Mouse (Mus musculus) monocyte, adult 2 months (primary cell): Measurements from ENCODE around the gene 2300003K06Rik.
"Not testable (repeated sequence)": the region's sequence is repeated elsewhere in the genome, so short reads cannot be mapped to it uniquely, and the experiment has no call there.

Source experiments
- DNase-seq, 2 experiments: peaks; one replicate each; pipeline ENCODE4 v3.0.0; 2022; ENCODE audit warnings: low spot score in 2 of 2, low read depth in 1 of 2

2300003K06Rik gene

GRCm38 (mm10) chr11:99837966-99838365 is at the start of gene 2300003K06Rik:
2300003K06Rik (minus strand) TSS chr11:99838066.
- no peak for DNase-seq

DNA sequence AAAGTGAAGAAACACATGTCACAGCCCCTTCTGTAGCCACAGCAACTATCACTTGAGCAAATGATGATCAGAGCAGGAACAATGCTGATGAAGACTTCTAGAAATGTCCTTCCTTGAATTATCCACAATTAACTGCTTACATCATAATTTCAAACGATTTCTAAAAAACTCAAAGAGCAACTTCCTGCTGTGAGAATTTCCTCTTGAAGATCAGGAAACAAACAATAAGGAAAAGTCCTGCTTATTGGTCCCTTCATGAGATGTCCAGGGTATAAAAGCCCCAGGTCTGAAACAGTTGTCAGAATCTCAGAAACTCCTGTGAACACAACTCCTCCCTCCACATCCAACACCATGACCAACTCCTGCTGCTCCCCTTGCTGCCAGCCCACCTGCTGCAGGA is 41.0 kb upstream of the 2300003K06Rik start, which contains the start of gene Gm11567:
Gene Gm11567 (plus strand): TSS at position 301 of the 400 bp plus-strand sequence.
- not testable (repeated sequence) for DNase-seq

GRCm38 (mm10) chr11:99873089-99873488 is 35.2 kb upstream of the 2300003K06Rik start, which contains the start of gene Krtap9-1:
Krtap9-1 (plus strand) TSS chr11:99873389.
- DNase-seq, result not testable (repeated sequence)

GRCm38 (mm10) chr11:99864176-99864575 is 26.3 kb upstream of the 2300003K06Rik start, which contains the start of gene Gm11559:
Gm11559 (plus strand) TSS chr11:99864476.
- DNase-seq, result not testable (repeated sequence)

GRCm38 (mm10) chr11:99858761-99859160 is 20.9 kb upstream of the 2300003K06Rik start:
- no peak for DNase-seq

- no peak for DNase-seq
Measured at GRCm38 (mm10) chr11:99857617-99858016, 19.8 kb upstream of the 2300003K06Rik start, which contains the start of gene Gm11568. Gm11568 (plus strand) TSS chr11:99857917.

DNA sequence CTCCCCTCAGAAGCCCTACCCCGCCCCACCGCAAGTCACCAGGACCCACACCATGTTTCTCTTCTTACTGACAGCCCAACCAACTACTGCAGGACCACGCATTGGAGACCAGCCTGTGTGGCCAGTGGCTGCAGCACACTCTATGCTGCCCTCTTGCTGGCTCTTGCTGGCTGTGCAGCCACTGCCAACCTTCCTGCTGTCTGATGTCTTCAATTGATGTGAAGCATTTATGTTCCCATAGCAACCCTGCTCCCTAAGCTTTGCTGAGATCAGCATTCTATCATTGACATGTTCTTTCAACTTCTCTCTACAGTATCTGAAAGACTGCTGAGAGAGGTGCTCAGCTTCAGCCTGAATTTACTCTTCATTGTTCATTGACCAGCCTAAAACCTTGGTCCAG is 16.3 kb upstream of the 2300003K06Rik start:
- no peak for DNase-seq

DNA sequence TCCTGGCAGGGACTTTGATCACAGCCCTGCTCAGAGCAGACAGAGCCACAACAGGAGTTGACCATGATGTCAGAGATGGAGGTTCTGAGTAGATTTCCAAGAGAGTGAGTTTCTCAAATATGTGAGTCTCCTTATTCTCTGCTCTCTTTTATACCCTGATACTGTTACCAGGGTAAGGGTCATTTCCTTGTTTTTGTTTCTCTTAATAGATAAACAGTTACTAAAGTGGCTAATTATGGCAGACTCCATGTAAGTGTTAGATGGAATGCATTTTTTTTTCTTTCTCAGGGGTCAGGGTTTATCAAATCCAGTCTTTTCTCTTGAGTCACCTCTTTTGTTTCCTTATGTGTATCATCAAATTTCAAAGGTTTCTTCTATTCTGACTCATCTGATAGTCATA is 13.6 kb upstream of the 2300003K06Rik start, which contains the start of gene Krtap4-16:
Gene Krtap4-16 (minus strand): TSS at position 101 of the 400 bp plus-strand sequence.
- DNase-seq, result no peak

DNA sequence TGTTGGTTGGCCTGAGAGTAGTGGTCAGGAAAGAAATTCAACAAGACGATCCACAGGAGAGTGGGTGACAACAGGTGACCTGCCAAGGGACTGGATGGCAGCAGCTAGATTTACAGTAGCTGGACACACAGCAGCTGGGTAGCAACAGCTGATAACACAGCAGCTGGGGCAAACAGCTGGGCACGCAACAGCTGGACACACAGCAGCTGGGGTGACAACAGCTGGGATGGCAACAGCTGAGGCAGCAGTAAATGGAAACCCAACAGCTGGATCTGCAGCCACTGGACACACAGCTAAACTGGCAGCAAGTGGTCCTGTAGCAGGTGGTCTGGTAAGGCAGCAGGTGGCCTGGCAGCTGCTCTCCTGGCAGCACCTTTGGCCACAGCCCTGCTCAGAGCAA is 8.9 kb upstream of the 2300003K06Rik start:
- DNase-seq, result no peak

DNA sequence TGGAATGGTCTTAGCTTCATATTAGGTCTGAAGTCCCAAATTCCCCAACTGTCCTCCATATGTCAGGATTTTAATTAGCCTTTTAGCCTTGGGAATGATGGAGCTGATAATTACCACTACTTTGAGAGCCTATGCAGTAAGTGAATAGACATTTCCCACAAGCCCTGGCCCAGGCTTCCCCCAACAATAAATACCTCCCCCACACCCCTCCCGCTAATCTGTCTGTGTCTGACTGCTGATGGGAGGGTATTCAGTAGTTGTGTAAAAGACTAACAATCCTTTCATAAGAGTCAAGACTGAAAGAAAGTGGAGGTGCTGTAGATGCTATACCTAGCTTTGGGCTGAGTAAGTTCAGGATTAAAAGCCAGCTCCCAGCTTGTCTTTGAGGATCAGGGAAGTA is 4.3 kb upstream of the 2300003K06Rik start:
- DNase-seq, result no peak

DNA sequence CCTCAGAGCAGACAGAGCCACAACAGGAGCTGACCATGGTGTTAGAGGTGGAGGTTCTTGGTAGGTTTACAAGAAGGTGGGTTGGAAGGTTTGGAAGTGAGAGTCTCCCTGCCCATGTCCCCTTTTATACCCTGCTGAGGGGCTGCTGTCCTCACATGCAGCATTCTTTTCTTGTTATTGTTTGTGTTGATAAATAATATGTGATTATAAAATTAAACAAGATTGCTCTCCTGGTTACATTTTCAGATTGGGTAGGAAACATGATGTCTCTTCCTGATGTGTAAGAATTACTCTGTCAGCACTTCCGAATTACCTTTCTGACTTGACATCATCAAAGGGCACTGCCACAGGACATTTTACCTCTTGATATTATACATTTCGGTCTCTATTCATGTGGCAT is 22.3 kb downstream of the 2300003K06Rik start, which contains the start of gene Gm11564:
Gene Gm11564 (minus strand): TSS at position 101 of the 400 bp plus-strand sequence.
- DNase-seq, result not testable (repeated sequence)

- not testable (repeated sequence) for DNase-seq
Measured at GRCm38 (mm10) chr11:99809792-99810191, 28.1 kb downstream of the 2300003K06Rik start, which contains the start of gene Krtap4-13. Krtap4-13 (minus strand) TSS chr11:99809892.

DNA sequence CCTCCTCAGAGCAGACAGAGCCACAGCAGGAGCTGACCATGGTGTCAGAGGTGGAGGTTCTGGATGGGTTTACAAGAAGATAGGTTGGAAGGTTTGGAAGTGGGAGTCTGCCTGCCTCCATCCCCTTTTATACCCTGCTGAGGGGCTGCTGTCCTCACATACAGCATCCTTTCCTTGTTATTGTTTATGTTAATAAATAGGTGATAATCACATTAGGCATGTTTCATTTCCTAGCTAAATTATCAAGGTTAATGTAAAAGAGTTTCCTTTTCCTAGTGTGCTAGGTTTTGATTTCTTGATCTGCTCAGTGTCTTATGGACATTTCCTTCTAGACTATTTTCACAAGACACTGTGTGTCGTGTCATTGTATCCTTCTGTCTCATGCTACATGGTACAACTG is 33.5 kb downstream of the 2300003K06Rik start, which contains the start of gene Gm11554:
Gene Gm11554 (minus strand): TSS at position 101 of the 400 bp plus-strand sequence.
- not testable (repeated sequence) for DNase-seq

- DNase-seq, result not testable (repeated sequence)
Measured at GRCm38 (mm10) chr11:99798832-99799231, 39.0 kb downstream of the 2300003K06Rik start, which contains the start of gene Gm11569. Gm11569 (minus strand) TSS chr11:99798932.

- DNase-seq, result no peak
Measured at GRCm38 (mm10) chr11:99793367-99793766, 44.5 kb downstream of the 2300003K06Rik start, which contains the start of gene Gm11596. Gm11596 (minus strand) TSS chr11:99793467.
